Mouse (Mus musculus) small intestine, adult 10 weeks (tissue): ENCODE measurements around the gene 1700018F24Rik. TPM values are rescaled to one million over a fixed set of nuclear protein-coding genes. Genes with fewer than 3 reads are reported as not detected.

Experiments
- polyA plus RNA-seq: library from polyadenylated mRNA; stranded (reverse); fragments of 350-450 nt; fragmentation: Illumina TruSeq; extraction: RNeasy Lipid Tissue Mini Kit (QIAGEN cat#74804); gene quantifications from one replicate; pipeline ENCODE4 v1.2.3, GENCODE M21; 2014; ENCODE audit warnings: low replicate concordance

Gene 1700018F24Rik
- not detected for polyA plus RNA-seq

GRCm38 (mm10) chr5:145042690-145043089 is at the start of gene 1700018F24Rik:
Gene 1700018F24Rik, plus strand, starts transcription at chr5:145042990.

GRCm38 (mm10) chr5:145032391-145032790 is 10.4 kb upstream of the 1700018F24Rik start, which contains the start of gene Gm4871:
Gene Gm4871, minus strand, starts transcription at chr5:145032754.

GRCm38 (mm10) chr5:145083632-145084451 is 41.1 kb downstream of the 1700018F24Rik start, which contains the start of the genes Arpc1a and Kpna7:
Gene Arpc1a, plus strand, starts transcription at chr5:145083830.
Gene Kpna7, minus strand, starts transcription at chr5:145084030.

Other genes starting within 250 kb of the 1700018F24Rik start
- 5.8 TPM for gene Smurf1, start 77.1 kb upstream of the 1700018F24Rik start, polyA plus RNA-seq
- gene Gm4871, start 10.2 kb upstream of the 1700018F24Rik start, polyA plus RNA-seq, result not detected
- gene Arpc1a, start 40.8 kb downstream of the 1700018F24Rik start, polyA plus RNA-seq, result 17.5 TPM
- gene Kpna7, start 41.0 kb downstream of the 1700018F24Rik start, polyA plus RNA-seq, result not detected
- gene Arpc1b, start 71.2 kb downstream of the 1700018F24Rik start, polyA plus RNA-seq, result 76.0 TPM
- gene Pdap1, start 97.2 kb downstream of the 1700018F24Rik start, polyA plus RNA-seq, result 17.9 TPM
- gene Bud31, start 97.4 kb downstream of the 1700018F24Rik start, polyA plus RNA-seq, result 258 TPM
- gene Ptcd1, start 124.1 kb downstream of the 1700018F24Rik start, polyA plus RNA-seq, result 0.59 TPM
- gene Cpsf4, start 124.2 kb downstream of the 1700018F24Rik start, polyA plus RNA-seq, result 2.2 TPM
- gene Atp5j2, start 149.1 kb downstream of the 1700018F24Rik start, polyA plus RNA-seq, result 10.2 TPM
- 2.5 TPM for gene Zkscan14, start 158.9 kb downstream of the 1700018F24Rik start, polyA plus RNA-seq
- gene Zkscan5, start 161.6 kb downstream of the 1700018F24Rik start, polyA plus RNA-seq, result 6.4 TPM
- gene Zfp655, start 188.7 kb downstream of the 1700018F24Rik start, polyA plus RNA-seq, result 89.0 TPM
- not detected for gene Zscan25, start 237.5 kb downstream of the 1700018F24Rik start, polyA plus RNA-seq